Comparison of ENCODE assay signal across 8 mouse cellular contexts in the genomic region with DNA sequence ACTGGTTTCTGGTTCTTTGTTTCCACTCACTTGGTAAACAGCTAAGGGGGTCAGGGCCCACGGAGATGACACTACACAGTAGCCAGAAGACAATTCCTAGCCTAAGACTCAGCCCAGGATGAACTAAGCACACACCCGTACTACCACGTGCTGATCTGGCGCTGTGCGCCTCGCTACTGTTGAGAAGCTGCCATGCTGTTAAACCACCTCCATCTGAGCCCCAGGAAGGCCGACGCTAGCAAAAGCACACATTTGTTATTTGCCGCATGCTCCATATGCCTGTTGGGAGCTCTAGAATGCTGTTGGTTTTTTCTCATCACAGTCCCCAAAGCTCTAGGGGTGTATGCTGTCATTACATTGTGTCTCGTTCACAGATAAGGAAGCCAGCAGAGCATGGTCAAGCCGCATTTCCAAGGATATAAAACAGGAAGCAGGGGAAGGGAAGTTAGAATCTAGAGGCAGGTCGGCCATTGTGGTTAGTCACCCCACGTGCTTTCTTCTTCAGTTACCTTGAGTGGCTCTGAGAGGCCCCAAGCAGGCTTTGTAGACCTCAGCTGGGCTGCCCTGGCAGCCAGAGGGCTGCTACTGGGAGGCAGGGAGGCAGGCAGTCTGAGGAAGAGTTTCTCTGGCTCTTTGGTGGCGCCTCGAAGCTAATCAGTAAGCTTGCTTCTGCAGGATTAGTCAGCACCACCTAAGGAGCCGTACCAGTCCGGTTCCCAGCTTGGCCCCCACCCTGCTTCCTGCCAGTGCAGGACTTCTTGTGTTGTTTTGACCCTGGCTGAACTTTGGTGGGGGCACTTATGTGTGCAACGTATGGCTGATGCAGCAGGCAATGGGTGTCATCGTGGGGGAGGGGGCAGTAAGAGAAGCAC. TPM values are rescaled to one million over a fixed set of nuclear protein-coding genes. Genes with fewer than 3 reads are reported as not detected.
DNase-seq lines count a peak whose midpoint lies in the region; TF ChIP-seq lines count a peak whose summit lies in the region.

No protein-coding gene starts in this region.

- H3K9me3 ChIP-seq in heart, embryonic 10.5 days, result no peaks in the 10 kb centered on the region

- intact Hi-C loops in heart, postnatal 36 days (cut with DNase I), result no loop called here

- peaks cover 6% of the 10 kb centered on the region; the same call in 1 of the 2 replicates for H3K27me3 ChIP-seq in heart, embryonic 10.5 days (ENCODE audit: insufficient read depth, poor library complexity, severe bottlenecking)
- no peaks in the 10 kb centered on the region for H3K27me3 ChIP-seq in thymus, adult 2 months (ENCODE audit: control insufficient read depth, insufficient read depth, low read length)

- DNase-seq in heart, embryonic 10.5 days (ENCODE audit: low spot score), result no peak
- DNase-seq in heart, postnatal 36 days, result no peak
- DNase-seq in right cerebral cortex, postnatal 10 days (ENCODE audit: low spot score in 2 of 2), result peak; percentile 64 to 70
- DNase-seq in right cerebral cortex, postnatal 36 days (ENCODE audit: low spot score in 2 of 2), result no peak
- peak; percentile 51 to 60 for DNase-seq in layer of hippocampus, postnatal 10 days (ENCODE audit: low spot score in 2 of 2)
- peak; percentile 46 for DNase-seq in thymus, adult 2 months
- DNase-seq in gastrocnemius, postnatal 4 days (ENCODE audit: low spot score in 2 of 2), result no peak
- no peak for DNase-seq in frontal cortex, postnatal 36 days (ENCODE audit: low spot score in 2 of 2)

- H3K27ac ChIP-seq in heart, embryonic 10.5 days, result peak overlapping the region; percentile 80
- peak overlapping the region; percentile 93 for H3K27ac ChIP-seq in thymus, adult 2 months (ENCODE audit: control insufficient read depth, insufficient read depth, low read length)

- WGBS in heart, embryonic 10.5 days, result 60% methylated on average over 19 of the region's 19 CpGs
- WGBS in thymus, adult 2 months, result 28% methylated on average over 19 of the region's 19 CpGs

- no peak for TF ChIP-seq CTCF in thymus, adult 2 months (IDR thresholded peaks at IDR 0.05; ENCODE audit: borderline replicate concordance, control insufficient read depth, extremely low read depth, insufficient read depth, low read length, poor library complexity)

- no peak for TF ChIP-seq POLR2A in thymus, adult 2 months (IDR thresholded peaks at IDR 0.05; ENCODE audit: control insufficient read depth, extremely low read depth, insufficient read depth, low read length, poor library complexity)

- no peak overlapping the region for H3K4me3 ChIP-seq in heart, embryonic 10.5 days
- peak overlapping the region; percentile 0; the same call in 1 of the 2 replicates for H3K4me3 ChIP-seq in thymus, adult 2 months (ENCODE audit: control insufficient read depth, insufficient read depth, low read length)

- peaks cover 57% of the 10 kb centered on the region for H3K4me1 ChIP-seq in heart, embryonic 10.5 days
- peaks cover 79% of the 10 kb centered on the region for H3K4me1 ChIP-seq in thymus, adult 2 months (replicated peaks; ENCODE audit: control insufficient read depth, insufficient read depth, low read length)

- peaks cover 4% of the 10 kb centered on the region; the same call in 1 of the 2 replicates for H3K36me3 ChIP-seq in heart, embryonic 10.5 days
- H3K36me3 ChIP-seq in thymus, adult 2 months (ENCODE audit: control insufficient read depth, insufficient read depth, low read length), result peaks cover 27% of the 10 kb centered on the region

RNA-seq across cellular contexts. Expression of a gene that starts 9.5 kb away (rescaled TPM):
- polyA plus RNA-seq in heart, embryonic 10.5 days (2016; fragmentation: Nextera tagmentation; extraction: Ambion mirVana), result 5.5 and 6.4 TPM in 2 replicates
- total RNA-seq in heart, postnatal 36 days (2021), result 10 to 100 TPM; 17.7 to 22.2 TPM
- total RNA-seq in layer of hippocampus, postnatal 10 days (2021), result 10 to 100 TPM; 38.3 to 47.5 TPM
- 207 and 214 TPM in 2 replicates for polyA plus RNA-seq in thymus, adult 2 months (2012; rRNA removed)
- total RNA-seq in gastrocnemius, postnatal 4 days (2021), result 10 to 100 TPM; 22.2 to 25.0 TPM

RNA-seq across cellular contexts. Expression of a gene that starts 27.6 kb away (rescaled TPM):
- polyA plus RNA-seq in heart, embryonic 10.5 days (2016; fragmentation: Nextera tagmentation; extraction: Ambion mirVana), result 13.6 and 15.8 TPM in 2 replicates
- total RNA-seq in heart, postnatal 36 days (2021), result 10 to 100 TPM in 1 of 2 experiments, 1 to 10 TPM in 1; 9.1 to 10.3 TPM
- total RNA-seq in layer of hippocampus, postnatal 10 days (2021), result 1 to 10 TPM; 3.5 to 3.6 TPM
- polyA plus RNA-seq in thymus, adult 2 months (2012; rRNA removed), result 4.7 and 4.8 TPM in 2 replicates
- total RNA-seq in gastrocnemius, postnatal 4 days (2021), result 1 to 10 TPM; 7.5 to 9.0 TPM

RNA-seq across cellular contexts. Expression of a gene that starts 31.1 kb away (rescaled TPM):
- 0.76 and 0.78 TPM in 2 replicates for polyA plus RNA-seq in heart, embryonic 10.5 days (2016; fragmentation: Nextera tagmentation; extraction: Ambion mirVana)
- total RNA-seq in heart, postnatal 36 days (2021), result 10 to 100 TPM; 51.4 to 52.3 TPM
- 1 to 10 TPM; 3.6 to 4.0 TPM for total RNA-seq in layer of hippocampus, postnatal 10 days (2021)
- polyA plus RNA-seq in thymus, adult 2 months (2012; rRNA removed), result 3.0 and 3.2 TPM in 2 replicates
- total RNA-seq in gastrocnemius, postnatal 4 days (2021), result 10 to 100 TPM; 16.4 to 24.5 TPM

RNA-seq across cellular contexts. Expression of a gene that starts 47.0 kb away (rescaled TPM):
- polyA plus RNA-seq in heart, embryonic 10.5 days (2016; fragmentation: Nextera tagmentation; extraction: Ambion mirVana), result 56.1 and 80.1 TPM in 2 replicates
- total RNA-seq in heart, postnatal 36 days (2021), result 100 to 1,000 TPM; 103 to 112 TPM
- total RNA-seq in layer of hippocampus, postnatal 10 days (2021), result 100 to 1,000 TPM; 310 to 313 TPM
- 99.7 and 108 TPM in 2 replicates for polyA plus RNA-seq in thymus, adult 2 months (2012; rRNA removed)
- 100 to 1,000 TPM; 106 to 117 TPM for total RNA-seq in gastrocnemius, postnatal 4 days (2021)

RNA-seq across cellular contexts. Expression of a gene that starts 54.3 kb away (rescaled TPM):
- polyA plus RNA-seq in heart, embryonic 10.5 days (2016; fragmentation: Nextera tagmentation; extraction: Ambion mirVana), result 49.2 and 53.7 TPM in 2 replicates
- 10 to 100 TPM; 82.9 to 92.8 TPM for total RNA-seq in heart, postnatal 36 days (2021)
- 100 to 1,000 TPM; 113 to 123 TPM for total RNA-seq in layer of hippocampus, postnatal 10 days (2021)
- 142 and 161 TPM in 2 replicates for polyA plus RNA-seq in thymus, adult 2 months (2012; rRNA removed)
- 10 to 100 TPM; 97.2 TPM for total RNA-seq in gastrocnemius, postnatal 4 days (2021)

Comparison
In these comparisons a context has a peak if more than half of its experiments do, and no peak if none do; other contexts are left out.
1. DNase-seq: peak in right cerebral cortex, postnatal 10 days (2 of 2), layer of hippocampus, postnatal 10 days (2 of 2) and thymus, adult 2 months (single experiment); none in heart, embryonic 10.5 days (single experiment), heart, postnatal 36 days (0 of 2), right cerebral cortex, postnatal 36 days (0 of 2), gastrocnemius, postnatal 4 days (0 of 2) and frontal cortex, postnatal 36 days (0 of 2).